Mouse (Mus musculus) ES-Bruce4 (cell line): ENCODE results near the gene Rtl5.

ENCODE experiments used
- CTCF ChIP-seq: IDR thresholded peaks from one replicate; pipeline ENCODE4 v1.8.1; 2011; ENCODE audit warnings: low read depth, low read length
- POLR2A ChIP-seq: IDR thresholded peaks from one replicate; pipeline ENCODE4 v1.8.1; 2011; ENCODE audit warnings: low read length; ENCODE audit not compliant: insufficient read depth

- TF ChIP-seq POLR2A (no peak), CTCF (no peak)
Observed at GRCm38 (mm10) chrX:102018890-102019289, 52.2 kb downstream of the Rtl5 start.
